Mouse (Mus musculus) cerebellum, adult 2 months (tissue): ENCODE measurements around the gene Ruvbl2. TPM values are rescaled to one million over a fixed set of nuclear protein-coding genes. Genes with fewer than 3 reads are reported as not detected.

Source experiments
- DNase-seq, 2 experiments: peaks; one replicate each; pipeline ENCODE4 v3.0.0; 2021
- H3K27ac ChIP-seq: fragments of 200-500 bp; 2 replicates; pipeline ENCODE4 v1.5.1; 2012; ENCODE audit warnings: low read length, control low read depth, inconsistent platforms; ENCODE audit not compliant: insufficient read depth
- H3K27me3 ChIP-seq: fragments of 200-500 bp; 2 replicates; pipeline ENCODE4 v1.6.1; 2012; ENCODE audit warnings: inconsistent platforms, mild to moderate bottlenecking, low read length, moderate library complexity; ENCODE audit not compliant: control insufficient read depth, insufficient read depth
- H3K4me1 ChIP-seq: fragments of 200-500 bp; 2 replicates; pipeline ENCODE4 v1.6.1; 2011; ENCODE audit warnings: low read length; ENCODE audit not compliant: control insufficient read depth, insufficient read depth
- H3K4me3 ChIP-seq: fragments of 200-500 bp; replicated peaks from 2 replicates; pipeline ENCODE3; 2011; ENCODE audit warnings: mild to moderate bottlenecking, low read depth, low read length, control low read depth; ENCODE audit not compliant: insufficient read depth
- CTCF ChIP-seq: fragments of 200-500 bp; IDR thresholded peaks from 2 replicates; pipeline ENCODE4 v1.5.1; 2011; ENCODE audit warnings: low read depth, mild to moderate bottlenecking, control low read depth, low read length, moderate library complexity, borderline replicate concordance; ENCODE audit not compliant: insufficient read depth
- POLR2A ChIP-seq: fragments of 200-500 bp; IDR thresholded peaks from 2 replicates; pipeline ENCODE4 v1.6.1; 2011; ENCODE audit warnings: low read length, control low read depth, borderline replicate concordance; ENCODE audit not compliant: insufficient read depth
- WGBS: fragments of 180-500 bp; shearing (Covaris S2); methylation state at CpG from one replicate; pipeline ENCODE4 v1.1.7; 2018; 5-methylcytosine and 5-hydroxymethylcytosine counted together
- polyA plus RNA-seq: library from polyadenylated mRNA; depleted of rRNA; stranded (reverse); fragments of >200 nt; gene quantifications from 2 replicates; pipeline ENCODE4 v1.2.3, GENCODE M21; 2012; rRNA removed

Ruvbl2 gene
- polyA plus RNA-seq, 1 experiment, result 56.8 TPM

- TF ChIP-seq POLR2A (peak; percentile 83), CTCF (no peak)
These were observed 42.1 kb downstream of the Ruvbl2 start, which contains the start of gene Snrnp70 for GRCm38 (mm10) chr7:45395578-45396336. Gene Snrnp70 (minus strand): TSS chr7:45395742.

GRCm38 (mm10) chr7:45395129-45395541, 42.8 kb downstream of the Ruvbl2 start:
- under 1% methylated on average over 20 of the region's 20 CpGs for WGBS
- H3K4me1 ChIP-seq, result 0 out of 2 replicates have a peak, but pooled peaks cover 2% of the 10 kb centered on the region
- H3K4me3 ChIP-seq, result peak overlapping the region; percentile 71
- peak overlapping the region; percentile 45 for H3K27ac ChIP-seq
- DNase-seq, result no peak
- H3K27me3 ChIP-seq, result no peaks in the 10 kb centered on the region
- no peak for TF ChIP-seq POLR2A

More at GRCm38 (mm10) chr7:45395578-45396336, 42.1 kb downstream of the Ruvbl2 start, which contains the start of gene Snrnp70:
- Histone ChIP-seq H3K27me3 (no peaks in the 10 kb centered on the region), H3K27ac (peak within 1 kb of the TSS; percentile 45), H3K4me1 (0 out of 2 replicates have a peak, but pooled peaks cover 2% of the 10 kb centered on the region), H3K4me3 (peak within 1 kb of the TSS; percentile 71)
- under 1% methylated on average over 60 of the region's 60 CpGs for WGBS
- DNase-seq, result peak; percentile 100

- Histone ChIP-seq H3K27me3 (no peaks in the 10 kb centered on the region), H3K4me1 (no peaks in the 10 kb centered on the region), H3K4me3 (no peak overlapping the region), H3K27ac (no peak overlapping the region)
- no peak for TF ChIP-seq POLR2A
- peak; percentile 14; the same call in 1 of the 2 replicates for TF ChIP-seq CTCF
- 92% methylated on average over 3 of the region's 3 CpGs for WGBS
- no peak for DNase-seq
These were observed 51.8 kb downstream of the Ruvbl2 start for GRCm38 (mm10) chr7:45386077-45386476.

- TF ChIP-seq CTCF, result no peak
- TF ChIP-seq POLR2A, result no peak
- Histone ChIP-seq H3K27ac (no peak overlapping the region), H3K27me3 (no peaks in the 10 kb centered on the region), H3K4me3 (no peak overlapping the region), H3K4me1 (no peaks in the 10 kb centered on the region)
- WGBS, result 36% methylated on average over 1 of the region's 1 CpGs
- no peak for DNase-seq
These were observed 61.8 kb downstream of the Ruvbl2 start for GRCm38 (mm10) chr7:45376057-45376456.

- TF ChIP-seq CTCF (no peak), POLR2A (no peak)
- WGBS, result 91% methylated on average over 8 of the region's 8 CpGs
- Histone ChIP-seq H3K4me1 (no peaks in the 10 kb centered on the region; the same call in 1 of the 2 replicates), H3K4me3 (no peak overlapping the region), H3K27me3 (no peaks in the 10 kb centered on the region), H3K27ac (no peak overlapping the region)
- no peak for DNase-seq
These were observed 63.3 kb downstream of the Ruvbl2 start for GRCm38 (mm10) chr7:45374620-45375019.

- no peak overlapping the region for H3K27ac ChIP-seq
- peaks cover 12% of the 10 kb centered on the region for H3K4me1 ChIP-seq
- whole genome bisulfite sequencing, result 82% methylated on average over 5 of the region's 5 CpGs
- DNase-seq, result no peak
- TF ChIP-seq POLR2A (no peak), CTCF (no peak)
- H3K27me3 ChIP-seq, result no peaks in the 10 kb centered on the region
- H3K4me3 ChIP-seq, result no peak overlapping the region
These were observed 65.5 kb downstream of the Ruvbl2 start for GRCm38 (mm10) chr7:45372371-45372770.

Other genes starting within 250 kb of the Ruvbl2 start
- gene Ccdc155, start 233.2 kb downstream of the Ruvbl2 start, polyA plus RNA-seq, result 1.9 and 2.4 TPM in 2 replicates
- 0.36 and 0.51 TPM in 2 replicates for gene Dkkl1, start 225.9 kb downstream of the Ruvbl2 start, polyA plus RNA-seq
- gene Tead2, start 222.3 kb downstream of the Ruvbl2 start, polyA plus RNA-seq, result 4.7 and 5.0 TPM in 2 replicates
- 3.1 and 4.3 TPM in 2 replicates for gene Cd37, start 199.0 kb downstream of the Ruvbl2 start, polyA plus RNA-seq
- gene Slc6a16, start 197.0 kb downstream of the Ruvbl2 start, polyA plus RNA-seq, result 2.6 and 3.1 TPM in 2 replicates
- not detected in 2 replicates for gene Slc6a21, start 160.6 kb downstream of the Ruvbl2 start, polyA plus RNA-seq
- 17.5 and 18.9 TPM in 2 replicates for gene Trpm4, start 104.3 kb downstream of the Ruvbl2 start, polyA plus RNA-seq
- gene Hrc, start 102.8 kb downstream of the Ruvbl2 start, polyA plus RNA-seq, result 0.11 and 0.31 TPM in 2 replicates
- 84.3 and 85.9 TPM in 2 replicates for gene Ppfia3, start 71.1 kb downstream of the Ruvbl2 start, polyA plus RNA-seq
- gene Lin7b, start 67.5 kb downstream of the Ruvbl2 start, polyA plus RNA-seq, result 92.6 and 103 TPM in 2 replicates
- 807 and 849 TPM in 2 replicates for gene Snrnp70, start 42.4 kb downstream of the Ruvbl2 start, polyA plus RNA-seq
- not detected in 2 replicates for gene Kcna7, start 32.4 kb downstream of the Ruvbl2 start, polyA plus RNA-seq
- gene Ntf5, start 24.4 kb downstream of the Ruvbl2 start, polyA plus RNA-seq, result 0.07 and 0.29 TPM in 2 replicates
- gene Lhb, start 17.3 kb downstream of the Ruvbl2 start, polyA plus RNA-seq, result 0.59 and 1.1 TPM in 2 replicates
- gene Gys1, start 3.3 kb downstream of the Ruvbl2 start, polyA plus RNA-seq, result 24.4 and 24.8 TPM in 2 replicates
- gene Ftl1, start 21.8 kb upstream of the Ruvbl2 start, polyA plus RNA-seq, result 463 and 480 TPM in 2 replicates
- gene Bax, start 28.8 kb upstream of the Ruvbl2 start, polyA plus RNA-seq, result 102 and 103 TPM in 2 replicates
- 0.10 TPM in 1 of 2 replicates, not detected in the other for gene Tulp2, start 43.8 kb upstream of the Ruvbl2 start, polyA plus RNA-seq
- gene Gm45808, start 48.7 kb upstream of the Ruvbl2 start, polyA plus RNA-seq, result 0.33 TPM in 1 of 2 replicates, not detected in the other
- 4.7 and 5.6 TPM in 2 replicates for gene Dhdh, start 50.7 kb upstream of the Ruvbl2 start, polyA plus RNA-seq
- gene Nucb1, start 72.3 kb upstream of the Ruvbl2 start, polyA plus RNA-seq, result 136 and 150 TPM in 2 replicates
- gene Ppp1r15a, start 88.2 kb upstream of the Ruvbl2 start, polyA plus RNA-seq, result 26.7 and 28.5 TPM in 2 replicates
- 1.2 and 1.3 TPM in 2 replicates for gene Plekha4, start 88.2 kb upstream of the Ruvbl2 start, polyA plus RNA-seq
- 1.3 and 1.9 TPM in 2 replicates for gene Hsd17b14, start 116.8 kb upstream of the Ruvbl2 start, polyA plus RNA-seq
- 21.1 and 24.2 TPM in 2 replicates for gene Bcat2, start 132.1 kb upstream of the Ruvbl2 start, polyA plus RNA-seq
- not detected in 2 replicates for gene Fgf21, start 177.4 kb upstream of the Ruvbl2 start, polyA plus RNA-seq
- 0.07 and 0.08 TPM in 2 replicates for gene Fut1, start 179.2 kb upstream of the Ruvbl2 start, polyA plus RNA-seq
- 0.08 and 0.18 TPM in 2 replicates for gene Izumo1, start 183.7 kb upstream of the Ruvbl2 start, polyA plus RNA-seq
- 7.6 and 7.7 TPM in 2 replicates for gene Rasip1, start 189.4 kb upstream of the Ruvbl2 start, polyA plus RNA-seq
- 7.1 and 9.8 TPM in 2 replicates for gene Mamstr, start 201.9 kb upstream of the Ruvbl2 start, polyA plus RNA-seq
- gene Fut2, start 228.3 kb upstream of the Ruvbl2 start, polyA plus RNA-seq, result 1.4 and 1.7 TPM in 2 replicates
- gene Ntn5, start 245.9 kb upstream of the Ruvbl2 start, polyA plus RNA-seq, result 0.10 and 0.16 TPM in 2 replicates